Mouse (Mus musculus) right cerebral cortex, postnatal 25 days (tissue): Measurements from ENCODE around the gene Fopnl.

Source experiments
- DNase-seq: peaks from one replicate; pipeline ENCODE4 v3.0.0; 2022

Fopnl gene

DNA sequence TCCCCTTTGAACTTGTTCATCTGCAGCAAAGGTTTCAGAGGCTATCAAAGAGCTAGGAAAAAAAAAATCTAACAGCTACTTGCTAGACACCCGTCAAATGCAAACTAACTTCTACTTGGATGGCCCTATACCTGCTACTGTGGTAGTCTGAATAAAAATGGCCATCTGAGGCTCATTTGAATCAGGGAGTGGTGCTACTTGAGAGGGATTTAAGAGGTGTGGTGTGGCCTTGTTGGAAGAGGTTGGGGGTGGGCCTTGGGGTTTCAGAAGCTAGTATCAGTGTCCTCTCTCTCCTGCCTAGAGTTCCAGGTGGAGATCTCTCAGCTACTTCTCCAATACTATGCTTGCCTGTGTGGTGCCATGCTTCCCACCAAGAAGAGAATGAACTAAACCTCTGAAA is 10.8 kb downstream of the Fopnl start:
- DNase-seq: no peak

DNA sequence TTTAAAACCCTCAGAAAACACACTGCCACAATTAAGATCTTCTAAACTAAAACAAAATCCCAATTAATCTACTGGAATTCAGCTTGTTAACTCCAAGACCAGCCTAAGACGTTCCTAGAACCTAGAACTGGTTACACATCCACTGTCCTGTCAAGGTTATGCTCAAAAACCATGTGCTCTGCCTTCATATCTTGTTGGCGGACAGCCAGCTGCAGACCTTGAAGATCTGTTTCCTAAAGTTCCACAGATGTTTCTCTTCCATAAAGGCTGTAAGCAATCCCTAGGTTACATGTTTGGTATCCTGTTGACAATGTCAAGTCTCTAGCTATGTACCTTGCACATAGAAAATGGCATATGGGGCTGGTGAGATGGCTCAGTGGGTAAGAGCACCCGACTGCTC is 12.4 kb downstream of the Fopnl start:
- no peak for DNase-seq

DNA sequence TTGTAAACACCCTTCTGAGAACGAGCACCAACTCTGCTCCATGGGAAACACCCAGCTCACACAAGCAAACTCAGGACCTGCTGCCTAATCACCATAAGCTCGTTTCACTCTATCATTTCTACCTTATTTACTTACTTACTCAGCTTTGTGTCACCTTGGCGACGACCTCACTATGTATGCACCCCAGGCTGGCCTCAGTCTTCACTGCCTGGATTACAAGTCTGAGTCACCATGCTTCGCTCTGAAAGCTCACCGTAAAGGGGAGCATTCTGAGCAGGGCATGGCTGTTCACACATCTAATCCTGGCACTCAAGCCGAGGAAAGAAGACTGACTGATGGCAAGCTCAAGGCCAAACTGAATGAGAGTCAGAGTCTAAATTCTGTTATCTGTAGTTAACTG is 13.5 kb downstream of the Fopnl start:
- DNase-seq: no peak

DNA sequence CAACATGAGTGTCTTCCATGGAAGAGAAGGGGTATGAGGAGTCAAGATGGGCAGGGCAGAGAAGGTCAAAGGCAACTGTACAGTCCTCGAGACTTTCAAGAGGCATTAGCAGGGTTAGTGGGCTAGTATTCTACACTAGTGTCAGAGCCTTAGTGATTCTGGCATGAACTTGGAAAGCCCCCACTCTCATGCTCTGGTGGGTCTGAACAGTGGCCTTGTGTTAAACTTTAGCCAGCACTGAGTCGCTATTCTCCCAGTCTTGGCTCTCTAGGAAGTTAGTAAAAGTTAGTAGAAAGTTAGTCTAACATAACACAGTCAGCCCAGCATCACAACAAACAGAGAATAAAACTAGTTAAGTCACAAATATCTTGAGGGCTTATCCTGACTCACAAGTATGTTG is 14.1 kb downstream of the Fopnl start:
- DNase-seq: no peak

DNA sequence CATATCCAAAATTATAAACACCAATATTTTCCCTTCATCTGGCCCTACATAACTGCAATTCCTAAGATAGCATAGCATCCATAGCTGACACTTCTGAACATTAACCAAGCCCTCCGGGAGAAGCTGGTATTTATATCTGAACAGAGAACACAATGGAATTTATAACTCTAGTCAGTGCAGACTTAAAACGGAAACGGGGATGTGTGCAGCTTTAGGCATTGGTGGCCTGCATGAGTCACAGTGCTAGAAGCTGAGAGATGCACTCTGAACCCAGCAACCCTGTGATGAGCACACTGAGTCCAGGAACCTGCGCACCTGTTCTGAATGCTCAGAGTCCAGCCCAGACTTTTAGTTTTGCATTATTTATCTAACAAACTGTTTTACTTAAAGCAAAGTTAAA is 18.7 kb downstream of the Fopnl start:
- DNase-seq: no peak

DNA sequence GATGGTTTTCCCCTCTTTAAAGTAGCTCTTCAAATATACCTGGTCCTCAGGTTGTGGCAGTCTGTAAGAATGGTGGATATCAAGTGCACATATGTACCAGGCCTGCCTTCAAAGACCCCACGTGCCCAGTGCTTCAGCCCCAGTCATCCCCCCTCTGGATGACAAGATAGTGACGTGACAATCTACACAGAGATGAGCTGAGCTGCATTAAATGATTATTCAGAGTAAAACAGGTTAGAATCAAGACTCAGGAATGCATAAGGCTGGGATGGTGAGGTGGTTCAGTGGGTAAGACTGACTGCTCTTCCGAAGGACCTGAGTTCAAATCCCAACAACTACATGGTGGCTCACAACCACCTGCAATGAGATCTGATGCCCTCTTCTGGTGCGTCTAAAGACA is 19.5 kb downstream of the Fopnl start:
- no peak for DNase-seq

DNA sequence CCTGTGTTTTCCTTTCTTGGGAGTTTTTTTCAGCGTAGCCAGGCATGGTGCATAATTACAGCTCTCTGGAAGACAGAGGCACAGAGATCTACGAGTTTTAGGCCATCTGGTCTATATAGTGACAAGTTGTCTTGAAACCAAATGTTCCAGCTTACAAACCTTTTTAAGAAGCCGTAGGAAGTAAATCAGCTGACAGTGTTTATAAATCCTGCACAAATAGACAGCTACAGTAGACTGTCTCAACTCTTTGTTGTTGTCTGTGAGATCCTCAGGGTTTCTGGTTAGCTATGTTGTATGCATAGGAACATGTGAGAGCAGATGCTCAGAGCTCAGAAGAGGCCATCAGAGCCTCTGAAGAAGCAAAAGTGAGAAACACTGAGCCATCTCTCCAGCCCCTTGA is 20.1 kb downstream of the Fopnl start:
- DNase-seq: no peak

DNA sequence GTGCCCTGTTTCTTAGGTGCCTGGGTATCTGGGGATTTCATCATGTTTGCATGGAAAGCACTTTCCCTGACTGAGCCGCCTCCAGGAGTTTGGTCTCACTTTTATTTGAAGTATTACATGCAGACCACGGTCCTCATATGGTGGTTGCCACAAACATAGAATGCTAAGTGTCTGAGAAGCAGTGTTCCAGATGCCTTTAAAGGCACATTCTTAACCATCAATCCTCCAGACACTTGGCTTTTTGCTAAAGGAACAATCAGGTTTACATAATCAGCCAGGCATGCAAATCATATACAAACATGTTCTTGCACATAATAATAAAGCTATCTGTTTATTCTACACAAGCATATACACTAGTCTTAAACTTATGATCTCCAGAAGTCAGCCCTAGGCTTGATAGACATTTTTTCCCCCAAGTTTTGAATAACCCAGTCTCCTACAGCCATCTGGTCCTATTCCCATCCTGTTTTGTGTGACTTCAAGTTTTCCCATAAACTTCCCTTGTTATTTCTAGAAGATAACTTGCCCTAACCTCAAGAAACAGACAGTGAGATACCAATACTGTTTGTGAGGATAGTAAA is 20.6 kb downstream of the Fopnl start:
- DNase-seq: no peak

DNA sequence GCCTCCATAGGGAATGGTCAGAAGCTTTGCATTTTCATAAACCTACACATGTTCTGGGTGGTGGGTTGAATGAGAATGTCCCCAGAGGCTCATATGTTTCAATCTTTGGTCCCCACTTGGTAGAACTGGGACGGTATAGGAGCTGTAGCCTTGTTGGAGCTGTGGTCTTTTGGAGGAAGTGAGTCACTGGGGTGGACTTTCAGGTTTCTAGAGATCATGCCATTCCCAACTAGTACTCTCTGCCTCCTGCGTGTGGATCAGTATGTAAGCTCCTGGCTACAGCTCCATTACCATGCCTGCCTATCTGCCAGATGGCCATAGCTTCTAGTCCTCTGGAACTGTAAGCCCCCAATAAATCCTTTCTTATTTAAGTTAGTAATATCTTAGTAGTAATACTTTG is 21.9 kb downstream of the Fopnl start:
- no peak for DNase-seq

DNA sequence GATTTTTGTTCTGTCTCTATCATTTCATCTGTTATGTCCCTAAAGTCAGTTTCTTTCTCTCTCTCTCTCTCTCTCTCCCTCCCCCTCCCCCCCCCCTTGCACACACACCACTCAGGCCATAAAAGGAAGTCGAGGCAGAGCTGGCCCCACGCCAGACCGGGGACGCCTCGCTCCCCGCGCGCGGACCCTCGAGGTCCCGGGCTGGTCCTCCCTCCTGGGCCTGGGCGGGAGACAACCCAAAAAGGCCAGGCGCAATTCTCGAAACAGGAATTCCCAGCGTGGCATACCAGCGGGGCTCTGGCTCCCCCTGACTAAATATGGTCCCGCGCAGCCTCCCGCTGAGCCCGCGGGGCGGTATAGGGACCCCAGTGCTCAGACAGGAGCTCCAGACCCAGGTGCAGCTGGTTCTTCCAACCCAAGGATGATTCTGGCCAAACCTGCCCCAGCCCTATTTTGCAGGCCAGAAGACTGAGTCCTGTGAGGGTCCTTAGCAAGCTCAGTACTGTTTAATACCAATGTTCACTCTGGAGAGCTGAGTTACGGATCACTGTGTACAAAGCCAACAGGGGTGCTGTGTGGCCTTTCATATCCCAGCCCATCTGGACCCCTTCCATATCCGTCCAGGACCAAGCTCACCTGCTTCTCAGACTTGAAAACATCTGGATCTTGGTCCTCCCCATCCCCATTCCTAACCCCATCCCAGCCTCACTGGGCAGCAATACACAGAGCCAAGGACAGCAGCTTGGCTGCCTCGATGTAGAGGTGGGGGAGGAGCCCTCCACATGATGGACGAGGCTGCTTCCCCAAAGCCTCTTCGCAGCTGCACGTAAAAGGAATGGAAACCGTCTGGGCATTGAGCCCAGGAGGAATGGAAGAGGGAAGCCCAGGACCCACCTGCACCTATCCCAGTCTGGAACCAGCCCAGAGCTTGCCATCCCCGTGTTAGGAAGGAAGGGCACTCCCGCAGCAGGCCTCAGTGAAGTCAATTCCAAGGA is 24.7 kb downstream of the Fopnl start:
- peak; percentile 22 for DNase-seq

DNA sequence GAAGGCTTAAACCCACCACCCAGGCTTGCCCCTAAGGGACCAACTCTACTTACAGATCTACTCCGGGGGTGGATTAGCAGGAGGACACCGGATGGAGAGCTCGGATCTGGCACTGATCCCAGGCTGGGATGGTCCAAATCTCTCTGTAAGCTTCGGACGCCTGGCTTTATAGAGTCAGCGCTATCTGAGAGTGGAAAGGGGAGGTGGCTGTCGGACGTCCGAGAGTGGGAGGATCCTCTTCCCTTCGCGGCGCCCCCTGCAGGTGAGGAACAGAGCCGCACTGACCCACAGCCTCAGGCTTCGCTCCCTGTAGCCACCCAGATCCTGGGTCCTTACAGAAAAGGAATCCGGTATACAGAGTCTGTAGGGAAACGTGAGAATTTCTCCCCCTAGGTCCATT is 26.0 kb downstream of the Fopnl start, which contains the start of gene Myh11:
Myh11 (minus strand) TSS at position 150 of the 400 bp plus-strand sequence.
- DNase-seq: peak; percentile 12

DNA sequence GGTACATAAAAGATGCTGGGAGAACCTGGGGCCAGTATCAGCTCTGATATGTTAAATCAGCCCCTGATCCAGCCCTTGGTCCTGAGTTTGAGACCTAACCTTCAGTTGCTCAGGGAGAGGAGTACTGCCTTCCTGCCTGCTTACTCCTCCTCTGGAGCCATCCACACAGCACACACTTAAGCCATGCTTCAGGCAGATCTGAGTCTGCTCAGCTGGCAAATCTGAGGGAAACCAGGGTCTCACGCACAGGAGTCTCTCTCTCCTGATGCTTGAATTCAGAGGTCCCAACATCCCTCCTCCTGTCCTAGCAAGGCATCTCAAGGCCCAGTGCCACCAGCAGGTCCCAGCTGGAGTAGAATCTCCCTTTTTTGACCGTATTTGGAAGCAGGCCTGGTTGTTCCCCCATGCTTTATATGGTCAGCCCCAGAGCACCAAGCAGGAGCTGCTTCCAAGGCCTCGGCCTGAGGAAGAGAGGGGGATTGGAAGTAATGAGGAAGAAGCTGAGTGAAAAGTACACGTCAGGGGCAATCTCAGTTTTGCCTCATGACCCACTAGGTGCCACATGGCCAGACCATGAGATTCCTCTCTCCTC is 44.7 kb downstream of the Fopnl start:
- DNase-seq: no peak

DNA sequence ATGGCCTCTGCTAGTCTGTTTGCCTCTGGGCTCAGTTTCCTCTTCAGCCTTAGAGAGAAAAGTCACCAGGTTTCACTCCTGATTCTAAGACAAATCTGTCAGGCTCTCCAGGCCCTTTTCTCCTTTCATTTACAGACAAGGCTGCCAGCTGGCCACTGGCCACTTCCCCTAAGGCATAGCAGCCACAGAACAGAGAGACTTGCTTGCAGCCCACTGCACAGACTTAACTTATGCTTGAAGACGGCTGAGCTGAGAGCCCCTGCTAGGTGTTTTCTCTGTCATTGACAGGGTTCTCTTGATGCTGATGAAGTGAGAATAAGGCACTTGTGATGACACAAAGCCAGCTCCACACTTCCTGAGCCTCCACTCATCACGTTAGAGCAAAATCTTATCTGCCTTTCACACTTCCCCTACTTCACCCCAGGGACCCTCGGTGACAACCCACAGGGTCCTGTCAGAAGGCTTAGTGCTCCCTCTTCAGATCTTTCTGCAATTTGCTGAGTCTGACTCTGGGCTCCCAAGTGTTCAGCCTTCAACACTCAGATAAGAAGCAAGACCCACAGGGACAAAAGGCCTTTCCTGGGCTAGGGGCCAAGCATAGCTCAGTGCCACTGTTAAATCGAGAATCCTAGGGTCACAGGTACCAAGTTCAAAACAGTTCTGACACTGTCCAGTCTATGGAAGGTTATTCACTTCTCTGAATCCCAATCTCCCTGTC is 51.8 kb downstream of the Fopnl start:
- no peak for DNase-seq

DNA sequence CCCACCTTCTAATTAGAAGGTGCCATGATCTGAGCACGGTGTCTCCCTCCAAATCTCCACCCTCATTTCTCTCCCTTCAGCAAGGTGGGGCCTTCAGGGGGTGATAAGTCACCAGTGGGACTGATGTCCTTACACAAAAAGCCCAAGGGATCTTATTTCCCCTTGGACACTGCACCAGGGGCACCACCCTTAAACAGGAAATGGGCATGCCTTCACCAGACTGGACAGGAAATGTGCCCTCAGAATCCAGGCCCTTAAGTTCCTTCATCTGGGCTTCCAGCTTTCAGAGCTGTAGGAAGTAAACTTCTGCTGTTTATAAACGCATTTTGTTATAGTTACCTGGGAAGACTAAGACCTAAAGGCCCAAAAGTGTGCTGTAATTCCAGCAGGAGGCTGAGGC is 52.7 kb downstream of the Fopnl start:
- no peak for DNase-seq

DNA sequence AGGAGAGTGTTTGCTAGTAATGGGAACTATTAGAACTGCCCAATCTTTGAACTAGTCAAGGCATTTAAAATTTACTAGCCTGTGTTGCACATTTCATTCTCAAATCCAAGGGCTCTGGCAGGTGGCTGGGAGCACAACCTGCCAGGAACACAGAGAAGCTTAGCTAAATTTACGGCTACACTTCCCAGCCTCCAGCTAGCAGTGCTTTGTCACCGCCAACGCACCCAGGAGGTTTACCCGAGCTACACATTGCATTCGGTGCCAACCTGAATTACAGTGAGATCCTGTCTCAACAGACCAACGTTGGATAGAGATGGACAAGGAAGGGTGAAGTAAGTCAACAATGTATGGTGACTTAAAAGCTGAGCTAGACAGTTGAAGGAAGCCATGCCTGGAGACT is 54.0 kb downstream of the Fopnl start:
- DNase-seq: no peak

DNA sequence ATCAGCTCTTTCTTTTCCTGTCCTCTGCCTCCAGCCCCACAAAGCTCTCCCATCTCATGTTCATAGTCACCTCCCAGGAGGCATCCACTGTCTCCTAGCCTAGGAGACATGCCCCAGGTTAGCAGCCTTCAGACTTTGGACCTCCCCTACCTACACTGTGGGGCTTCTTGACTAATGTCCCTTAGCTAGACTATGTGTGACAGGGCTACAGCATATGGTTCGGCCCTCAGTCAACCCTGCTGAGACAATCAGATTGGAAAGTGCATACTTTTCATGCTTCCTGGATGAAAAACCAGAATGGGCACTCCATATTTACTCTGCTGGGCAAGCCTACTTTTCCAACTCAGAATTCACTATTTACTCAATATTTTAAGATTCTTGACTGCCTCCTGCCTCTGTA is 54.8 kb downstream of the Fopnl start:
- no peak for DNase-seq

DNA sequence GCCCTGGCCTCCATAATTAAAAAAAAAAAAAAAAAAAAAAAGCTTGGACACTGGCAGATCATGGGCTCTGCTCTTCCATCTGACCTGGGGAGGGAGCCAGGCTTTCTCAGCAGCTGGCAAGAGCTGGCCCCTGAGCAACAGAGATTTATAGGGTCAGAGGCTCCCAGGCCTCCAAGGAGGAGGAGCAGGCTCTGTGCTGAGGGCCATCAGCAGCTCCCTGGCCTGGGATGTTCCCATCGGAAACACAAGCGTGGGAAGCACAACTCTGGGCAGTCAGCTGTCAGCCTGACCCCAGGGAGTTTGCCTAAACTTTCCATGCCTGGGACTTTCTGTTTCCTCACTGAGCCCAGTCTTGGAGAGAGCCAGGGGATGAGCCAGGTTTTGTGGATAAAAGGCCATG is 58.3 kb downstream of the Fopnl start:
- DNase-seq: no peak

DNA sequence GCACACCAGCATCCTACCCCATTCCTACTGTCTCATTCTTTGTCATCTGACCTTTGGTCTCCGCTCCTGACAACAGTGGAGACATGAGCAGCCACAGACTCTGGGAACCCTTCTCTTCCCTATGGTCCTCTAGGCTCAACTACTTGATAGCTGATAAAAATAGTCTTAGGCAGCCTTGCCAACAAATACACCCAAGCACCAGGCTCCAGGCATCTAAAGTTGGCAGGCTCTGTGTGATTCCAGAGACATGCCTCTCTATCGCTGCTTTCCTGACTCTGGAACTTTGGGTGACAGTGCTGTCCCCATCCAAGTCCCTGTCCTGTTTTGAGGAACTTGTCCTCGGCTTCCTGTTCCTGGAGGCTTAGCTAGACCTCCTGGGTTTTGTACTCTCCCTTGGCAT is 63.6 kb downstream of the Fopnl start:
- DNase-seq: no peak

DNA sequence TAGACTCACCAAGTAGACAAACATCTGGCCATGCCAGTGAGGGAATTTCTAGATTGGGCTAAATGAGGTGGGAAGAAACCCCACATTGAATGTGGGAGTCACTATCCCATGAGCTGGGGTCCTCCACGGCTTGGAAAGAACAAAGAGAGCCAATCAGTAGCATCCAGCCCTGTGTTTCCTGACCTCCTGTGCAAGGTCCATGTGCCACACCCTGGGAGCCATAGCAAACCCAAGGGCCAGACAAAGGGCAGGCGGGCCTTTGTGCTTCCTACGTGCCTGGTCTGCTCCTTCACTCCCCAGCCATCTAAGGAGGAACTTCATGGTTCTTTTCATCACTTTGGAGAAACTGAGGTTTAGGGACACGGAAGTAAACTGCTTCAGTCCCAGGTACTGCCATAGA is 64.3 kb downstream of the Fopnl start:
- DNase-seq: no peak

DNA sequence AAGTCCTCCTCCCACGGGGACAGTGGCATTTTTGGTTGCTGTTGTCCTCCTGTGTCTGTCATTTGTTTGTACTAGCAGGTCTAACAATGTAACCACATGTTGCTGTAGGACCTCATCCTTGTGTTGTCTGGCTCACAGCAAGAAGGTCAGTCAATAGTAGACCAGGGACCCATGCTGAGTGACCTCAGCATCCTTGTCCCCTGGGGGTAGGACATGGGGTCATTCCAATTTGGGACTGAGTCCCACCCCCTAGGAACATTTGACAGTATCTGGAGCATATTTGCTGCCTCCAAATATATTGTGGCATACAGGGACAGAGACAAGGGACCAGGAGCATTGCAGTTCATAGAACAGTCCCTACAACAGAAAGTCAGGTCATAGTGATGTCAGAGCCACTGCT is 67.3 kb downstream of the Fopnl start:
- DNase-seq: no peak
